Mouse (Mus musculus): ENCODE measurements around the gene Olfr372.
"Not testable (repeated sequence)": the region's sequence is repeated elsewhere in the genome, so short reads cannot be mapped to it uniquely, and the experiment has no call there.

- TF ChIP-seq CHD2 (IDR thresholded peaks at IDR 0.05; ENCODE audit: low read length); POLR2A (IDR thresholded peaks at IDR 0.05; ENCODE audit: low read depth, low read length); CTCF (conservative IDR thresholded peaks at IDR 0.05 in 1 of 2, IDR thresholded peaks at IDR 0.05 in 1 of 2; ENCODE audit: low read depth in 2 of 2, low read length in 2 of 2): not testable (repeated sequence)
Measured at GRCm38 (mm10) chr8:72017339-72017738, 23.7 kb upstream of the Olfr372 start.

Measured in CH12.LX (cell line).